Mouse (Mus musculus): ENCODE results near the gene Pkn2.

Gene Pkn2

GRCm38 (mm10) chr3:142743973-142744898, 137.6 kb downstream of the Pkn2 start:
- DNase-seq (ENCODE audit: low spot score in 2 of 2), result no peak

Data from urinary bladder, postnatal 4 days (tissue).